Mouse (Mus musculus): Measurements from ENCODE around the gene Ankrd42. TPM values are rescaled to one million over a fixed set of nuclear protein-coding genes. Genes with fewer than 3 reads are reported as not detected.
A peak's percentile ranks its signal among the peaks of the same experiment; 100 is the strongest.

The Ankrd42 gene
- polyA plus RNA-seq, 1 experiment from 2014 or later, result 9.1 TPM

GRCm38 (mm10) chr7:92558744-92559143 lies 78.2 kb downstream of the Ankrd42 start:
- no peak overlapping the region for H3K4me2 ChIP-seq (replicated peaks)
- WGBS, result 88% methylated on average over 2 of the region's 2 CpGs

GRCm38 (mm10) chr7:92550990-92551392 lies 86.0 kb downstream of the Ankrd42 start:
- H3K36me3 ChIP-seq, result no peaks in the 10 kb centered on the region
- 0 out of 2 replicates have a peak, but pooled peaks cover 2% of the 10 kb centered on the region for H3K4me1 ChIP-seq
- WGBS, result 54% methylated on average over 4 of the region's 4 CpGs
- H3K4me2 ChIP-seq (replicated peaks), result no peak overlapping the region
- H3K4me3 ChIP-seq, result no peak overlapping the region
- peak; percentile 61; the same call in 1 of the 2 replicates for ATAC-seq (ENCODE audit: low FRiP score, low read depth)
- no peak overlapping the region for H3K27ac ChIP-seq
- H3K9me3 ChIP-seq, result no peaks in the 10 kb centered on the region
- no peaks in the 10 kb centered on the region for H3K27me3 ChIP-seq
- no peak overlapping the region for H3K9ac ChIP-seq

More at GRCm38 (mm10) chr7:92558744-92559143, 78.2 kb downstream of the Ankrd42 start:
- peaks cover 5% of the 10 kb centered on the region for H3K4me1 ChIP-seq
- no peaks in the 10 kb centered on the region for H3K27me3 ChIP-seq
- H3K27ac ChIP-seq, result no peak overlapping the region
- ATAC-seq (ENCODE audit: low FRiP score, low read depth), result no peak
- H3K9ac ChIP-seq, result no peak overlapping the region
- no peaks in the 10 kb centered on the region for H3K9me3 ChIP-seq
- H3K36me3 ChIP-seq, result no peaks in the 10 kb centered on the region
- no peak overlapping the region for H3K4me3 ChIP-seq

GRCm38 (mm10) chr7:92550248-92550989 lies 86.5 kb downstream of the Ankrd42 start:
- Histone ChIP-seq H3K9me3 (no peaks in the 10 kb centered on the region), H3K9ac (no peak overlapping the region), H3K4me3 (no peak overlapping the region), H3K4me2 (replicated peaks) (no peak overlapping the region), H3K27me3 (no peaks in the 10 kb centered on the region), H3K27ac (no peak overlapping the region), H3K36me3 (no peaks in the 10 kb centered on the region), H3K4me1 (0 out of 2 replicates have a peak, but pooled peaks cover 2% of the 10 kb centered on the region)
- 83% methylated on average over 6 of the region's 6 CpGs for WGBS
- peak; percentile 32; the same call in 1 of the 2 replicates for ATAC-seq (ENCODE audit: low FRiP score, low read depth)

GRCm38 (mm10) chr7:92546763-92547162 lies 90.2 kb downstream of the Ankrd42 start:
- Histone ChIP-seq H3K36me3 (no peaks in the 10 kb centered on the region), H3K4me3 (no peak overlapping the region), H3K4me1 (0 out of 2 replicates have a peak, but pooled peaks cover 2% of the 10 kb centered on the region), H3K9ac (no peak overlapping the region), H3K27me3 (no peaks in the 10 kb centered on the region), H3K4me2 (replicated peaks) (no peak overlapping the region), H3K27ac (no peak overlapping the region), H3K9me3 (no peaks in the 10 kb centered on the region)
- no peak for ATAC-seq (ENCODE audit: low FRiP score, low read depth)
- 74% methylated on average over 2 of the region's 2 CpGs for WGBS

- Histone ChIP-seq H3K27ac (no peak overlapping the region), H3K4me3 (no peak overlapping the region), H3K4me2 (replicated peaks) (no peak overlapping the region), H3K9me3 (no peaks in the 10 kb centered on the region), H3K9ac (no peak overlapping the region), H3K4me1 (no peaks in the 10 kb centered on the region), H3K27me3 (no peaks in the 10 kb centered on the region), H3K36me3 (no peaks in the 10 kb centered on the region)
- 59% methylated on average over 6 of the region's 6 CpGs for WGBS
- ATAC-seq (ENCODE audit: low FRiP score, low read depth), result no peak
Measured at GRCm38 (mm10) chr7:92532351-92533036, 104.4 kb downstream of the Ankrd42 start.

Other genes with a start within 250 kb of the Ankrd42 start
- gene Ccdc90b, start 76.0 kb downstream of the Ankrd42 start, polyA plus RNA-seq (2015; fragmentation: Nextera tagmentation; extraction: Ambion mirVana), result 57.9 and 60.1 TPM in 2 replicates
- gene Pcf11, start 32.8 kb upstream of the Ankrd42 start, polyA plus RNA-seq (2015; fragmentation: Nextera tagmentation; extraction: Ambion mirVana), result 22.8 and 25.4 TPM in 2 replicates
- gene Rab30, start 104.5 kb upstream of the Ankrd42 start, polyA plus RNA-seq (2015; fragmentation: Nextera tagmentation; extraction: Ambion mirVana), result 19.6 and 22.9 TPM in 2 replicates
- gene Ddias, start 237.1 kb upstream of the Ankrd42 start, polyA plus RNA-seq (2015; fragmentation: Nextera tagmentation; extraction: Ambion mirVana), result 13.0 and 14.0 TPM in 2 replicates
- 25.7 and 27.2 TPM in 2 replicates for gene Prcp, start 237.3 kb upstream of the Ankrd42 start, polyA plus RNA-seq (2015; fragmentation: Nextera tagmentation; extraction: Ambion mirVana)

Measured in limb, embryonic 13.5 days (tissue).